Mouse (Mus musculus) MEL (cell line): ENCODE data around the gene Gm1043. TPM values are rescaled to one million over a fixed set of nuclear protein-coding genes. Genes with fewer than 3 reads are reported as not detected.

Source experiments
- DNase-seq: peaks from one replicate; pipeline ENCODE4 v3.0.0; 2011; ENCODE audit warnings: low read depth, low spot score
- H3K27ac ChIP-seq: 2 replicates; pipeline ENCODE4 v1.5.1; 2012; ENCODE audit warnings: low read depth, mild to moderate bottlenecking, control low read depth, low read length, moderate library complexity; ENCODE audit not compliant: control insufficient read depth
- H3K27me3 ChIP-seq, 2 experiments: fragments of 150-350 bp in 1 of 2; sonication (generic) in 1 of 2; 2 replicates each; pipeline ENCODE4 v1.6.1; 2012; ENCODE audit warnings: low read length in 2 of 2, mild to moderate bottlenecking in 2 of 2, improper control_type of control experiment in 1 of 2, moderate library complexity in 1 of 2; ENCODE audit not compliant: insufficient read depth in 2 of 2, control insufficient read depth in 1 of 2
- H3K36me3 ChIP-seq, 2 experiments: 2 replicates each; pipeline ENCODE4 v1.6.1; 2012 to 2014; ENCODE audit warnings: low read length in 2 of 2, improper control_type of control experiment in 1 of 2, inconsistent platforms in 1 of 2, mild to moderate bottlenecking in 1 of 2; ENCODE audit not compliant: insufficient read depth in 2 of 2, control insufficient read depth in 1 of 2
- H3K4me1 ChIP-seq, 2 experiments: fragments of 150-350 bp in 1 of 2; sonication (generic) in 1 of 2; 2 replicates each; pipeline ENCODE4 v1.6.1; 2012; ENCODE audit warnings: low read length in 2 of 2, improper control_type of control experiment in 1 of 2, mild to moderate bottlenecking in 1 of 2; ENCODE audit not compliant: insufficient read depth in 2 of 2, control insufficient read depth in 1 of 2
- H3K4me3 ChIP-seq, 2 experiments: fragments of 150-350 bp in 1 of 2; sonication (generic) in 1 of 2; 2 replicates each; pipeline ENCODE4 v1.5.1; 2012; ENCODE audit warnings: low read depth in 2 of 2, low read length in 2 of 2, mild to moderate bottlenecking in 2 of 2, moderate library complexity in 2 of 2, control low read depth in 1 of 2, improper control_type of control experiment in 1 of 2; ENCODE audit not compliant: control insufficient read depth in 1 of 2, insufficient read depth in 1 of 2
- H3K79me2 ChIP-seq: 2 replicates; pipeline ENCODE4 v1.6.1; 2012; ENCODE audit warnings: mild to moderate bottlenecking, low read length, moderate library complexity; ENCODE audit not compliant: control insufficient read depth, poor library complexity, insufficient read depth
- H3K9ac ChIP-seq: 2 replicates; pipeline ENCODE4 v1.6.1; 2012; ENCODE audit warnings: low read depth, mild to moderate bottlenecking, control low read depth, low read length, moderate library complexity; ENCODE audit not compliant: control insufficient read depth, poor library complexity, severe bottlenecking
- H3K9me3 ChIP-seq: fragments of 150-350 bp; sonication (generic); replicated peaks from 2 replicates; pipeline ENCODE4 v1.6.1; 2012; ENCODE audit warnings: mild to moderate bottlenecking, low read length, improper control_type of control experiment, moderate library complexity; ENCODE audit not compliant: insufficient read depth
- BHLHE40 ChIP-seq: IDR thresholded peaks from 2 replicates; pipeline ENCODE4 v1.6.1; 2012; ENCODE audit warnings: low read depth, mild to moderate bottlenecking, inconsistent platforms, low read length, improper control_type of control experiment, borderline replicate concordance
- CHD2 ChIP-seq: IDR thresholded peaks from 2 replicates; pipeline ENCODE4 v1.6.1; 2011; ENCODE audit warnings: low read length, improper control_type of control experiment
- CTCF ChIP-seq, 3 experiments: IDR thresholded peaks in 2 of 3; conservative IDR thresholded peaks in 1 of 3; 2 replicates each; pipeline ENCODE4 v1.5.1; 2011 to 2012; ENCODE audit warnings: low read length in 3 of 3, low read depth in 2 of 3, mild to moderate bottlenecking in 2 of 3, improper control_type of control experiment in 1 of 3, inconsistent platforms in 1 of 3, mixed read lengths in 1 of 3, moderate library complexity in 1 of 3; ENCODE audit not compliant: control insufficient read depth in 1 of 3, insufficient read depth in 1 of 3, poor library complexity in 1 of 3, severe bottlenecking in 1 of 3
- E2F4 ChIP-seq: IDR thresholded peaks from 2 replicates; pipeline ENCODE4 v1.6.1; 2011; ENCODE audit warnings: low read depth, low read length, improper control_type of control experiment, borderline replicate concordance
- ELF1 ChIP-seq: IDR thresholded peaks from 2 replicates; pipeline ENCODE4 v1.6.1; 2014; ENCODE audit warnings: low read depth, mild to moderate bottlenecking, inconsistent platforms, low read length, improper control_type of control experiment, moderate library complexity
- EP300 ChIP-seq, 2 experiments: IDR thresholded peaks; 2 replicates each; pipeline ENCODE4 v1.6.1; 2011; ENCODE audit warnings: improper control_type of control experiment in 2 of 2, low read length in 2 of 2, low read depth in 1 of 2, mild to moderate bottlenecking in 1 of 2
- ETS1 ChIP-seq: IDR thresholded peaks from 2 replicates; pipeline ENCODE4 v1.6.1; 2012; ENCODE audit warnings: low read depth, mild to moderate bottlenecking, inconsistent platforms, low read length, improper control_type of control experiment, moderate library complexity
- KAT2A ChIP-seq: conservative IDR thresholded peaks from 2 replicates; pipeline ENCODE4 v1.6.1; 2012; ENCODE audit warnings: low read depth, low read length, improper control_type of control experiment, inconsistent platforms
- MAX ChIP-seq: IDR thresholded peaks from 2 replicates; pipeline ENCODE4 v1.6.1; 2011; ENCODE audit warnings: low read length, improper control_type of control experiment
- MEF2A ChIP-seq: IDR thresholded peaks from 2 replicates; pipeline ENCODE4 v1.6.1; 2014; ENCODE audit warnings: low read depth, mild to moderate bottlenecking, inconsistent platforms, low read length, improper control_type of control experiment; ENCODE audit not compliant: poor library complexity, insufficient replicate concordance, severe bottlenecking; ENCODE audit errors: extremely low read depth
- MYC ChIP-seq: IDR thresholded peaks from 2 replicates; pipeline ENCODE4 v1.6.1; 2011; ENCODE audit warnings: low read depth, mild to moderate bottlenecking, low read length, improper control_type of control experiment, moderate library complexity
- NELFE ChIP-seq: IDR thresholded peaks from 2 replicates; pipeline ENCODE4 v1.6.1; 2011; ENCODE audit warnings: low read depth, low read length, improper control_type of control experiment
- RCOR1 ChIP-seq: IDR thresholded peaks from 2 replicates; pipeline ENCODE4 v1.6.1; 2012; ENCODE audit warnings: low read depth, mild to moderate bottlenecking, inconsistent platforms, low read length, improper control_type of control experiment
- SMC3 ChIP-seq: IDR thresholded peaks from 2 replicates; pipeline ENCODE4 v1.6.1; 2011; ENCODE audit warnings: low read depth, low read length, improper control_type of control experiment
- UBTF ChIP-seq: IDR thresholded peaks from 2 replicates; pipeline ENCODE4 v1.6.1; 2012; ENCODE audit warnings: low read depth, mild to moderate bottlenecking, inconsistent platforms, low read length, improper control_type of control experiment, moderate library complexity, borderline replicate concordance; ENCODE audit not compliant: insufficient read depth
- USF2 ChIP-seq, 2 experiments: IDR thresholded peaks; 2 replicates each; pipeline ENCODE4 v1.6.1; 2011 to 2012; ENCODE audit warnings: improper control_type of control experiment in 2 of 2, low read length in 2 of 2, borderline replicate concordance in 1 of 2, inconsistent platforms in 1 of 2, low read depth in 1 of 2, mild to moderate bottlenecking in 1 of 2; ENCODE audit not compliant: insufficient read depth in 1 of 2
- ZNF384 ChIP-seq: IDR thresholded peaks from 2 replicates; pipeline ENCODE4 v1.6.1; 2012; ENCODE audit warnings: low read depth, mild to moderate bottlenecking, inconsistent platforms, low read length, improper control_type of control experiment
- polyA plus RNA-seq, 2 experiments: library from polyadenylated mRNA; stranded (reverse) in 1 of 2; unstranded in 1 of 2; fragments of >175 nt in 1 of 2; fragments of >200 nt in 1 of 2; gene quantifications; 2 replicates each; pipeline versions ENCODE4 v1.2.1 to v1.2.4; 2012; ENCODE audit warnings: low replicate concordance in 2 of 2, low read depth in 1 of 2; ENCODE audit not compliant: insufficient read length in 2 of 2, insufficient read depth in 1 of 2, missing spikeins in 1 of 2
- total RNA-seq: library from RNA; depleted of rRNA; stranded (reverse); fragments of 300-350 nt; gene quantifications from 2 replicates; pipeline ENCODE4 v1.2.3, GENCODE M21; 2012

Gene Gm1043
- total and polyA plus RNA-seq, 3 experiments = not detected

DNA sequence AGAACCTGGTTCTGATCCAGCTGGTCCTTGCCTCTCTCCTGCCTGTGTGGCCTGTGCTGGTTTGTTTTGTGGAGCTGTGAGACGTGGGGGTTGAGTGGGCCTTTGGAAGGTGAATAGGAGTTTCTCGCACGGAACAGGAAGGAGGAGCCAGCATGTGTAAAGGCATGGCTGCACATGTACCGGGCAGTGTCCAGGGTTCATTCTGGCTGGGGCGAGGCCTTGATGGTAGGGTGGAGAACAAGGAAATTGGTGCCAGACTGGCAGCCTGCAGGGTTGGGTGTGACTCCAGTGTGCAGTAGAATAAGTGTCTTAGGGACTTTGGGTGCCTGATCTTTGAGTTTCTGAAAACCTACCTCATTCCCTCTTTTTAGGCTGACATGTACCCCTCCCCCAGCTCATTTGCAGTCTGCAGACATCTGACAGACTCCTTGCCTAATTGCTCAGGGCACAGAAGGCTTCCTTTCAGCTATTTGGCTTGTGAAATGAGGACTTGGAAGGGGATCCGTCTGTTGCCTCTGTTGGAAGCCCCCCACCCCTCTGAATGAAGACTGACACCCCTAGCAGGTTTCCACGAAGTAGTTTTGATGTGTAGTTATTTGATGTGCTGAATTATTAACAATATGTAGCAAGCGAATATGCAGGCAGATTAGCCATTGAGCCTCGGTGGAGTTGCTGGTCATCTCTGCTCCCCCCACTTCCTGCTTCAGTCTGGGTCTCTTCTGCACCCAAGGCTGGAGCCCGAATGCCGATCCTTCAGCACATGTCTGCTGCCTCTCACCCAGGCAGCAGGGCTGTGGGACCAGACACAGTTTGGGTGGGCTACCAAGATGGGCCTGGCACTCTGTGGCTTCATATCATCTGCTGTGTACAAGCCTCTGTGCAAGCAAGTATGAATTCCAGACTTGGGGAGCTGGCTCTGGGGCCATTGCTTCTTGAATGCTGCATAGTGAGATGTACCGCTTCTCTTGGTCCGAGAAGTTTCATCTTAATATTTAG is 20.4 kb upstream of the Gm1043 start:
- Histone ChIP-seq H3K4me1 (no peaks in the 10 kb centered on the region), H3K36me3 (no peaks in the 10 kb centered on the region), H3K4me3 (no peak overlapping the region), H3K27me3 (no peaks in the 10 kb centered on the region), H3K79me2 (no peaks in the 10 kb centered on the region), H3K27ac (no peak overlapping the region), H3K9me3 (no peaks in the 10 kb centered on the region), H3K9ac (no peak overlapping the region)
- no peak for DNase-seq
- no peak for TF ChIP-seq EP300 (IDR thresholded peaks at IDR 0.05; ENCODE audit: low read depth in 1 of 2, low read length in 2 of 2)
- TF ChIP-seq ETS1 = no peak
- TF ChIP-seq SMC3 = no peak
- no peak for TF ChIP-seq ELF1
- no peak for TF ChIP-seq CTCF (IDR thresholded peaks at IDR 0.05 in 2 of 3, conservative IDR thresholded peaks at IDR 0.05 in 1 of 3; ENCODE audit: control insufficient read depth in 1 of 3, insufficient read depth in 1 of 3, low read depth in 2 of 3, low read length in 3 of 3, poor library complexity in 1 of 3, severe bottlenecking in 1 of 3)
- TF ChIP-seq E2F4 = no peak
- TF ChIP-seq RCOR1 = no peak
- TF ChIP-seq KAT2A = no peak
- TF ChIP-seq BHLHE40 = no peak
- no peak for TF ChIP-seq MEF2A
- no peak for TF ChIP-seq NELFE
- no peak for TF ChIP-seq USF2 (IDR thresholded peaks at IDR 0.05; ENCODE audit: borderline replicate concordance in 1 of 2, insufficient read depth in 1 of 2, low read depth in 1 of 2, low read length in 2 of 2)
- TF ChIP-seq MYC = no peak
- no peak for TF ChIP-seq ZNF384
- no peak for TF ChIP-seq MAX
- TF ChIP-seq CHD2 = no peak
- TF ChIP-seq UBTF = no peak
